Mouse (Mus musculus) adrenal gland, postnatal 14 days (tissue): ENCODE data around the gene Inpp4a. TPM values are rescaled to one million over a fixed set of nuclear protein-coding genes. Genes with fewer than 3 reads are reported as not detected.

Experiments used
- DNase-seq: peaks from one replicate; pipeline ENCODE4 v3.0.0; 2021; ENCODE audit warnings: mixed read lengths
- total RNA-seq: library from RNA; stranded (reverse); gene quantifications from 2 replicates; pipeline ENCODE4 v1.2.3, GENCODE M21; 2021

The Inpp4a gene
- total RNA-seq, 1 experiment from 2014 or later: 21.2 TPM

DNA sequence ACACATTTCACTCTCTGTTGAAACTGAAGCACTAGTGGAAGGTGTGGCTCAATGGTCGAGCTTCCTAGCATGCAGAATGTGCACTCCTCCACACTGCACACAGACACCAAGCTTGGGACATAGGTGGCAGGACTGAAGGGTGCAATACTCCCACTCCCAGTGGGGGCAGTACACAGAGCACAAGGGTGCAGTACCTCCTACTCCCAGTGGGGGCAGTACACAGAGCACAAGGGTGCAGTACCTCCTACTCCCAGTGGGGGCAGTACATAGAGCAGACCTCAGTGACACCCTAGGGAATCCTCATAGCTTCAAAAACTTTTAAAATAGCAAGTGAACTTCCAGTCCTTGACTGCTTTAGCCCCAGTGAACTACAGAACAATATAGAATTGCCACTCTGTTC, 119.8 kb downstream of the Inpp4a start:
- peak; percentile 88 for DNase-seq

DNA sequence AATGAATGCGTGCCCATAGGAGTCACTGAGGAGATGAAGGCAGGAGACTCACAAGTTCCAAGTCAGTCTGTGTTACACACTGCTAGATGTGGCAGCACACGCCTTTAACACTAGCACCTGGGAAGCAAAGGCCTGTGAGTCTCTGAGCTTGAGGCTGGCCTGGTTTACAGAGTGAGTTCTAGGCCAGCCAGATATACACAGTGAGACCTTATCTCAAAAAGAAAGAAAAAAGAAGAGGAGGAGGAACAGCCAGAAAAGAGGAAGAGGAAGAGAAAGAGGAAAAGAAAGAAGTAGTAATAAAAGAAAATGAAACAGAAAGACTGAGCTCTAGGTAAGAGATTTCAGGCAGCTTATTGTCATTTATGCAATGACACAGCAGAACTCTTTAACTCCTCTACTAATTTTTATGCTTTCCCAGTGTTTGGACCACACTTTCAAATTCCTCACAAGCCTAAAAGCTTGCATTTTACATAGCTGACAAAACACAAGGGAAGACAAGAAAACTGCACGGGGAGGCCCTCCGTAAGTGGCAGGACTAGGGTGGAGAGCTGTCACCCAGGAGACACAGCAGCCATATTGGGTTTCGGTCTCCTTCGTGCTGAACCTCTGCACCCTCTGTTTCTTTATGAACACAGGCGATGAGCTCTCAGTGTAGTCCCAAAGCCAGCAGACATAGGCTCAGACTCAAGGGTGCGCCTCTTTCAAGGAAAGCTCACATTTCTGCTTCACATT, 127.6 kb downstream of the Inpp4a start:
- no peak for DNase-seq

DNA sequence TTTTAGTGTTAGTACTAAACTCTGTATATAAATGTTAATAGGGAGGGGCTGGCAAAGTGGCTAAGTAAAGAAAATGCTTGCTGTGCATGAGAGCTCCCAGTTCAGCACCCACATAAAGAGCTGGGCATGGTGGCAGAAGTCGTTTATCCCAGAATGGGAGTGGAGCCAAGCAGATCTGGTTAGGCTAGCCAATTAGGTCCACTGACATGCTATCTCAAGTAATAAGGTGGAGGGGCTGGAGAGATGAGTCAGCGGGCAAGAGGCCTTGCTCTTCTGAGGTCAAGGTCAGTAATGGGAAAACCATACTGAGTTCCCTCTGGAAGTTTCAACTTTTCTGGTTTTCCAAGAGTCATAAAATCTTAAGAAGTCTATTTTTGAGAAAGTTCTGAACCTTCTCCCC, 129.2 kb downstream of the Inpp4a start:
- peak; percentile 57 for DNase-seq

DNA sequence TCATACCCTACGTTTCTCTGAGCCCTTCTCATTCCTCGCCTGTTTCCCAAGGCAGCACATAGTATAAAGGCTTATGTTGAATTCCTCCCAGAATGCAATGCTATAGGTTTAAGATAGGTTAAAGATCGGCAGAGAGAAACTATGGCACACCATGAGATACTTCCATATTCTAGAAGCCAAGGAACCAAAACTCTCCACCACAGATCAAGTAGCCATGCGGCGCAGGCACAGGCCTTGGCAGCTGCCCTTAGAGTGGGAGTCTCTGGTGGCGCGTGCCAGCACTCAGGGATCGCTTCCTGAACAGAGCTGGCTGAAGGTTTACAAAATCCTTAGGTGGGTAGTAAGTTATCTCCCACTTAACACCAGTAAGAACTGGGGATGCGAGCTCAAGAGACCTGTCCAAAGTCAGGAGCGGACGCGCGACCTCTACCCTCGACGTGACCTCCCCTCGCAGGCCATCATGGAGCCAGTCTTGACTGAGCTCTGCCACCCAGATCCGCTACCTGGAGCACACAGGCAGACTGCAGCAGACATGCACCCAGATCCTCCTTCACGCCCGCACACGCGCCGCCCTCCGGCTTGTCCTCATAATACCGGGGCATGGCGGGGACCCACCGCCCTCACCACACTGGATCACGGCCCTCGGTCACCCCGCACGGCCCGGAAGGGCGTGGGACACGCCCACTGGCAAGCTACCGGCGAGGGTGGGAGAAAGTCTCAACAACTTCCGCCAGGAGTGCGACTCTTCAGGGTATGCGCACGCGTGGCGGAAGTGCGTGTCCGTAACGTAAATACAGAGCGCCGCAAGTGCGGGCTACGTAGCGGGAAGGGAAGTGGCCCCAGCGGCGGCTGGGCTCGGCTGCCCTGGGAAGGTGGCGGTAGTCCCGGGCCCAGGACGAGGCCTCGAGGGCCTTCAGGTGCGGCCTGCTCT, 130.0 kb downstream of the Inpp4a start, which contains the start of the genes Coa5 and Unc50:
Coa5 (minus strand) TSS at position 738 of the 931 bp plus-strand sequence.
Unc50 (plus strand) TSS at position 774 of the 931 bp plus-strand sequence.
- DNase-seq: peak; percentile 96

DNA sequence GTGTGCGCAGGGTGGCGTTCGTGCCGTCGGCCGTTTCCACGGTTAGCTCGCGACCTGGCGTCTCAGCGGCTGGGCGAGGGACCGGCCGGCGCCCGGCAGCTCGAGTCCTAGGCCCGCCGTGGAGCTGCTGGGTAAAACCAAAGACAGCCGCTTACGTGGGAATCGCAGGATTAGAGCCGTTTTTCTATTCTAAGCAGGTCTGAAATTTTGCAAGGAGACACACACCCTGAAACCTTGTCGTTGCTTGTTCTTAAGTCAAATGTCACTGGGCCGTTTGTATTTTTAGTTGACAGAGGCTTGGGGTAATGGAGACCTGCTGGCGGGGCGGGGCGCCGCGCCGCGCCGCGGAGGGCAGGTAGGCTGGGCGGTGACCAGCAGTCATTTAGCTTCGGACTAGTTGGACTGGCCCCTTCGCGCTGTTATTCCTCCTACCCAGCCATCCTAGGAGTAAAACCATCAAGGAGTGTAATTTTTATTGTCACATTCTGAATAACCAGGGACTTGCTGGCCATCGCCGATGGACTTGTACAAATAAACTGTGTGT, 130.7 kb downstream of the Inpp4a start:
- DNase-seq: peak; percentile 45

DNA sequence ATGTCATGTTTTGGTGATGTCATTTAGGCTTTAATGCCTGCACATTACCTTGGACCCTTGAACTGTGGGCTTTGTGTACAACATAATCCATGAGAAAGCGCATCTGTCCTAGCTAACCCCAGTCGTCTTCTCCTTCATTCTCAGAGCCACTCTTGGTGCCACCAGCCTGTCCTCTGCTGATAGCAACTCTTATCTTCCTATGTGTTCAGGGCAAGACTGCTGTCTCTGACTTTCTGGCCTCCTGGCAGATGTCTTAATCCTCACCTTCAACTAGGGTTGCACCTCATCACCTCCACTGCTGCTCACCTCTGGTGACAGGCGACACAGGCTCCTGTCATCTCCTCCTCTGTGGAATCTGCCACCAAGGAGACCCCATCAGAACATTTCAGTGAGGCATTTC, 136.8 kb downstream of the Inpp4a start:
- no peak for DNase-seq

DNA sequence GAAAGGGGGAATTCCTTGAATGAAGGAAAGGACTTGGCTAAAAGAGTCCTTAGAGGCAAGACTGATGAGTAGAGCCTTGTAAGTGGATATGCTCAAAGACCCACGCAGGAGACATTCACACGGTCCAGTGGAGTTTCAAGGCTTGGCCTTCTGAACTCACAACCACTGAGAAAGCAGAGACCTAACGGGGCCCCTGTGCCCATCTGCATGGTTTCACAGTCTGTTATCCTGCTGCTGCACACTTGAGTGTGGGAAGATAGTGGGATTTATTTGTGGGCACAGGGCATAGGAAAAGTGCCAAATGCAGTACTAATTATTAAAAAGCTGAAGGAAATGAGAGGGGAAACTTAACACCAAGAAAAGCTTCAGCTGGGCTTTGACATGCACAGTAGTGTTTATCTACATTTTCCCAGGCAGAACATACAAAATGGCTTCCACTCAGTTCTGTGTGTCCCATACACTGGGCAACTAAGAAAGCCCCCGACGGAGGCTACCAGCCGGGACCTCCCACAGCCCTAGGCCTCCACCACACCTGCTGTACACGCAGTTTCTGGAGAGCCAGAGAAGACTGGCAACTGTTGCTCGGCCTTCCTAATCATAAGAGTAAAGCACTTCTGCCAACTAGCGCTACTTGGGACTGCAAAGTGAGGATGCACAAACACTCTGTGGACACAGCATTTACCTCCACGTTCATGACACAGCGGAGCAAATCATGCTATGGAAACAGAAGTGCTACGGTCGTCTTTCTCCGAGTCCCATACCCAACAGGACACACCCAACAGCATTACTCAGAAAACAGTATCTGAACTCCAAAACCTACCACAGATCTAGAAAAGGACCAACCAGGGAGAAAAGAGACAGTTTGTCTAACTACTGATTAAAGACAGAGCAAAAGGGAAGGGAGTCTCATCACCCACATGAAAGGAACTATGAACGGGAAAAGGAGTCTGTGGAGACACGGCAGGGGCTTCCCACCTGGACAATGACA, 143.5 kb downstream of the Inpp4a start:
- no peak for DNase-seq

DNA sequence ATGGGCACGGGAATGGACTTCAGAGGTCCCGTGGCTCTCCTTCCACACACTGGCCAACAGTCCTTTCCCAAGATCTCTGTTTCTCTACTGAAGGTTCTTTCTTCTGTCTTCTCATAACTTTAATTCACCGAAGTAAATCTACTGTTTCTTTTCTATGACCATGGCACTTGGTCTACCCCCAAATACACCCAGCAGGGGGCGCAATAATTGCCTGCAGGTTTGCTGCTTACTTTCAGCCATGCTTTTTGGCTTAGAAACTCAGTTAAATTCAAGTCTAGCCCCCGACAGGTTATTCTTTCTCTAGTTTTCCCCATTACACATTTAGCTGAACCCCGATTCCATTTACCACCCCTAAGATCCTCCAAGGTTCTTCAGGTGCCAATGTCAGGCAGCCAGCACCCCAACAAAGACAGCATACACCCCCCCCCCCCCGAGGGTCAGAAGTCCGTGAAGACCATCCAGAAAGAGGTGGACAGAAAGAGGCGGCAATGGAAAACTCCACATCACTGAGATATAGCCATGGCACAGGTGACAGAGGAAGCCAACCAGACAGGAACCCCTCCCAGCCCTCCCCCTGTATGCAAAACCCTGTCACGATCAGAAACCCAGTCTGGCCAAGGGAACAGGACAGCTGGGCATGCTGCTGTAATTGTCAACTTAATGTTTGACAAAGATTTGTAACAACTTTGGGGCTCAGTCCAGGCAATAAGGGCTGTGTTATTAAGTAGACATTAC, 148.9 kb downstream of the Inpp4a start:
- DNase-seq: peak; percentile 85

DNA sequence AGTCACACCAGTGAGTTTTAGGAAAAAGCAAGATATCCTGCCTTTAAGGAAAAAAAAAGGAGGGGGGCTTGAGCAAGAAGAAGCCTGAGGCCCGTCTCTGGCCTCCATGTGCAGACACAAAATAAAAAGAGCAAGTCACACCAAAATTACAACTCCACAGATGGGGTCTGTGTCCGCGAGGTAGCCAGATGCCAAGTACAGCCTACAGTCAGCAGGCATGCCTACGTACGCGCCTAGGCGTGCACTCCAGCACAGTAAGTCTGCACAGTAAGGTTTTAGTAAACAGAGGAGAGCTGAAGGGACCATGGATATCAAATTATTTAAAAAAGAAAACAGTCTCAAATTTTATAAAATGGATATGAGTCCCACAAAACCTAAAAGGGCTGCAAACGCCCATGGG, 151.6 kb downstream of the Inpp4a start:
- no peak for DNase-seq

DNA sequence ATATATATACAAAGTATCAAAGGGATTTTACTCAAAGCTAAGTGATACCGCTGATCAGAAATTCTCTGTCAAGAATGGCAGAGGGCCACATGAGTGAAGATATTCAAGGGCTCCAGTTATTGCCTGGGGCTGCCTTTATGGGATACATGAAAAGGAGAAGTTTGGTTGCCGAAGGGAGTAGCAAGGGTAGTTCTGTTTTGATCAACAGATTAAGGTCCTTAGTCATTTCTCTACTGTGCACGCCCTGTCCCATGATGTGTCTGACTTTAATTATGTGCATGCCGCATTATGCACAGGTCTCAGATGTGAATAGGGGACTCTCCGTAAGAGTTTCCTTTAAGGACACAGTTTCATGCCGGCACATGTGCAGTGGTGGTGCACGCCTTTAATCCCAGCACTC, 157.9 kb downstream of the Inpp4a start:
- DNase-seq: no peak

Other genes starting within 250 kb of the Inpp4a start
- gene Cnga3, start 85.4 kb upstream of the Inpp4a start, total RNA-seq: 1.8 and 2.0 TPM in 2 replicates
- gene Coa5, start 130.2 kb downstream of the Inpp4a start, total RNA-seq: 95.9 and 97.8 TPM in 2 replicates
- gene Unc50, start 130.3 kb downstream of the Inpp4a start, total RNA-seq: 60.5 and 66.7 TPM in 2 replicates
- gene Mgat4a, start 241.2 kb downstream of the Inpp4a start, total RNA-seq: 10.6 and 11.2 TPM in 2 replicates